Mouse (Mus musculus): ENCODE data around the gene Psmc1.

The Psmc1 gene

DNA sequence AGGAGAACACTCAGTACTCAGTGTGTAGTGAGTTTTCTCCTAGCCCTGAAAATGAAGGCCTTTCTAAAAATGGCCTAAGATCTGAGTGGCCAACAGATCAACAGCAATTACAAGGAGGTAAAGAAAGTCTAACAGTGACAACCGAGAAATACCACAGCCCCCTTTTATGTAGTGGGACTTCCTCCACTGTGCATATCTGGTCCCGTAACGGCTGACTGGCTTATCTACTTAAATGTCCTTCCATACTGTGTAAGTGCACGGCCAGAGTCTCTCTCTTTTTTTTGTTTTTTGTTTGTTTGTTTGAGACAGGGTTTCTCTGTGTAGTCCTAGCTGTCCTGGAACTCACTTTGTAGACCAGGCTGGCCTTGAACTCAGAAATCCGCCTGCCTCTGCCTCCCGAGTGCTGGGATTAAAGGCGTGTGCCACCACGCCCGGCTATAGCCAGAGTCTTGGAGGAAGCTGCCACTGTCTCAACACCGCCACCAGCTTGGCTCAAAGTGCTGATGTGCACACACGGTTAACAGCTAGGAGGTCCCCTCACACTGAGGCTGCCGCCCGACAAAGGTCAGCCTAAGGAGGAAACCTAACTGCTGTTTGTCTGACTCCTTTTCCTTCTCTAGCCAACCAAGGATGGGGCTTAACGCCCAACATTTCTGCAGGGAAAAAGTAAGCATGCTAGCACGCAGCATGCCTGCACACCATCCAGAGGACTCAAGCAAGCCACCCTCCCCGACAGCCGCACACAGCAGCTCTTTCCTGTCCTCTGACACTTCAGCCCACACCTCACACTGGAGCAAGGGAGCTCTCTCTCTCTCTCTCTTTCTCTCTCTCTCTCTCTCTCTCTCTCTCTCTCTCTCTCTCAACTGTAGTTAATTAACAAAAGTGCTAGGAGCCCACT lies 17.3 kb downstream of the Psmc1 start:
- no peak for DNase-seq

- no peak for DNase-seq
These were observed 18.0 kb downstream of the Psmc1 start for GRCm38 (mm10) chr12:100127866-100128480.

DNA sequence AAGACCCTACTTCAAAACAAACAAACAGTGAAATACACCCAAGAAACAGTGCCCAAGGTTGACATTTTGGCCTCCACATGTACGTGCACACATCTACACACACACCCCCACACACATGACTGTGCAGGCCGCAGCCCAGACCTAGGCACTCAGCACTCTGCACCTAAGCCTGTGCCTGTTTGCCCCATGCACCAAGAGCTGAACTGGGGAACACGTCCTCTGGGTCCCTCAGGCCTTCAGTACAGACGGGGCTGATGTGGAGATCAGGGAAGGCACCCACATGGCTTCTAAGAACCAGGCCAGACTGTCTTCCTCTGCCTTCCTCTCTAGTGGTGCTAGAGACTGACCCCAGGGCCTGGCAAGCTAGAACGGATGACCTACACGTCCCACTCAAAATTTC lies 18.6 kb downstream of the Psmc1 start:
- peak; percentile 5 for DNase-seq

DNA sequence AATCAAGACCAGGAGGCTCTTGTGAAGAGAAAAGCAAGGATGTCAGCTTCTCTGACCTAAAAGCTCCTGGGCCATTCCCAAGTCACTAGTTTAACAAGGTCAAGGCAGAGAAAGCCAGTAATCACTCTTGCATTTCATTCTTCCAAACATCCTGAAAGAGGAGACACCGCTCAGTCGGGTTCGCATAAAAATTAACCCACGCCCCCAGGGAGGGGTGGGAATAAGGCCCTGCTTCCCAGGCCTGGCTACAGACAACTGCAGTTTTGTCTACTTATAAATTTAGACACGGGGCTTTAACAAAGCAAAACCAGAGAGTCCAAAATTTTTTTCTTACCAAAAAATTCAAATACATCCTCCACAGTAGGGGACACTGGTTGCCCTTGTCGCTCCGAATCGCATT lies 19.0 kb downstream of the Psmc1 start:
- no peak for DNase-seq

DNA sequence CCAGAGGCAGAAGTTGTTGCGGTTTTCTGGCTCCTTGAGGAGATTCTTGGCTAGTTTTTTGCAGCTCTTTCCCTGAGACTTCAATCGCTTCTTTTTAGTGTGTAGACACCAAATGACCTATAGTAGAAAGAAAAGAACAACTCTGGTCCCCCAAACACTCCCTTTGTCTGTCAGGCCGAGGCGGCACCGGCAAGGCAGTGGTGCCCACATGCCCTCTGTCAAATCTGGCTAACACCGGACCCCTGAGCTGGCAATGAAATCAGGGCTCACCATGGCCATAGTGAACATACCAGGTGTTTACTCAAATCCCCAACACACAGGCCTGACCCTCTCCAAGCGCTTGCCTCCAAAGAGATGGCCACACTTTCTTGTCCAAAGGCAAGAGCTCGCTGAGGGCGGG lies 21.2 kb downstream of the Psmc1 start:
- no peak for DNase-seq

DNA sequence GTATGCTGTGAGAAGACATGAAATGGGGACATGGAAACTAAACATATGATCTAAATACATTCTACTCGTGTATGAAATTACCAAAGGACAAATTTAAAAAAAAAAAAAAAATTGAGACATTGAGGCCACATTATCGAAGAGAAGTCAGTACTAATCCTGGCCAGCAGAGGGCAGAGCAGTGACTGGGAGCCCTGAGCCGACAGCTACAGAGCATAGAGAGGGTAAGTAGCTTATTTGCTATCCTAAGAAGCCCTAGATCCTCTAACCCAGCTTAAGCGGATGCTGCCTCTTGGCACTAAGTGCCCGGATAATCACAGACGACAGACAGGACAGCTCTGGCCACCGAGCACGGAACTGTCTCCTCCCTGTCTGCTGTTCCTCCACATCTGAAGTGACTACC lies 21.7 kb downstream of the Psmc1 start:
- peak; percentile 71 for DNase-seq

DNA sequence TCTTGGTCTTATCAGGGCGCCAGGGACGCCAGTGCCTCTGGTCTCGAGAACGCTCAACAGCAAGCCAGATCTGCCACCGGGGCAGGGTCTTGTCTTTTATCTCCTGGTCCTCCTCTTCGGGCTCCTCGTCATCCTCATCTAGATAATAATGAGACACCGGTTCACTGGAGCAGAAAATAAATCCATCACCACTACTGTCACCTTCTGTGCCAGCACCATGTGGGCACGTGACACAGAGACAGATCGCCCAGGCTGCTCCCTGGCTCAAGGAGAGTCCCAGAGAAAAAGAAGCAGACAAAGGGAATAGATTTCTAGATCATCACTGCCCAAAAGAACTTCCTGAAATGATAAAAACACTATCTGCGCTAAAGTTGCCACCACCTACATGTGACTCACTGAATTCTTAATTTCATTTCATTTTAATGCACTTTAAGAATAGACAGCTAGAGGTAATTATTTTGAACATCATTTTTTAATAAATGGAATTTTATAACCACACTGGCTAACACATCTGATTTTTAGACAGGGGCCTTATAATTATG lies 24.5 kb downstream of the Psmc1 start:
- DNase-seq = no peak

GRCm38 (mm10) chr12:100135117-100135516 lies 25.2 kb downstream of the Psmc1 start:
- no peak for DNase-seq

GRCm38 (mm10) chr12:100142848-100143523 lies 33.0 kb downstream of the Psmc1 start:
- peak; percentile 69 for DNase-seq

DNA sequence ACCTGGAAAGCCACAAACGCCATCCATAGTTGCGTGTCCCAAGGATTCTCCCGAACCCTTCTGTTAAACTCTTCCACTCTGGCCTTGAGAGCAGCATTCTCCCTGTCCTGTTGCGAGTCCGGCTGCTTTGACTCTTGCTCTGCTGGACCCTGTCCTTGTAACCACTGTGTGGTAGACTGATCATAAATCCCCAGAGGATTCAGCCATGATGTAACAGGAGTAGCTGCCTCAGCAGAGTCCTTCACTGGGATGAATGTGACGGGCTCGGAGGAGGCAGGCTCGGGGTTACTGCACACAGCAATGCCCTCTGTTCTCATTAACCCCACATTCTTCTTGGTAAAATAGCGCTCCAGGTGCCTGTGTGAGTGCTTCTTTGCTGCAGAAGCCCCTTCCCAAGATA lies 33.8 kb downstream of the Psmc1 start:
- peak; percentile 9 for DNase-seq

- peak; percentile 20 for DNase-seq
These were observed 34.3 kb downstream of the Psmc1 start for GRCm38 (mm10) chr12:100144269-100144668.

GRCm38 (mm10) chr12:100152466-100152865 lies 42.5 kb downstream of the Psmc1 start:
- DNase-seq = no peak

DNA sequence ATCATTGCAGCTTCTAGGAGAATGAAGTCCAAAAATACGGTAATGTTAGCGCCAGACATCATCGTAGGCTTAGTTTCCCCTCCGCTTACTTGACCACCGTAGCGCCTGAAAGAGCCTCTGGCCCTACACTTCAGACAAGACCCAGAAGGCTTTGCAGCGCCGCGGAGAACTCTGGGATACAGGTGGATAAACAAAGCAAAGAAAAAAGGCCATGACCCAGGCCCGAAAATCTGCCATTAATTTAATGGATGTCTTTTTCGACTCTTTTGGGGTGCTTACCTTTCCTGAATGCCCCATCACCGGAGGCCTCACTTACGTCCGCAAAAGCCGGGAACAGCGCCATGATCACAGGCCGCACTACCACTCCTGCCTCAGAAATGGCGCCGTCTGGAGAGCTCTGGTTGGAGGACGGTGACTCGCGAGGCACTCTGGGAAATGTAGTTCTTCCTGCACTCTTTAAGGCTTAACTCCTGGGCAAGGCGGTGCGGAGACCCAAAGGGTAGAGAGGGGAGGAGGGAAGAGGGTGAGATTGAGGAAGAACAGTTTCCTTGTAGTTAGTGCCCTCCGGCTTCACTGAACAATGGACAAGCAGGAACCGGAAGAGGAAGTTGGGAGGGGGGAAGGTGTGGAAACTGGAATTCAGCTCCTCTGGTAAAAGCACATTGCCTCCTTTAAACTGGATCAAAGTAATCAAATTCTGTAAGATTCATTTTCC lies 49.5 kb downstream of the Psmc1 start, which contains the start of gene Nrde2:
TSS of gene Nrde2 (minus strand) at position 393 of the 715 bp plus-strand sequence.
- DNase-seq = peak; percentile 93

- DNase-seq = no peak
These were observed 55.1 kb downstream of the Psmc1 start for GRCm38 (mm10) chr12:100164991-100165500.

DNA sequence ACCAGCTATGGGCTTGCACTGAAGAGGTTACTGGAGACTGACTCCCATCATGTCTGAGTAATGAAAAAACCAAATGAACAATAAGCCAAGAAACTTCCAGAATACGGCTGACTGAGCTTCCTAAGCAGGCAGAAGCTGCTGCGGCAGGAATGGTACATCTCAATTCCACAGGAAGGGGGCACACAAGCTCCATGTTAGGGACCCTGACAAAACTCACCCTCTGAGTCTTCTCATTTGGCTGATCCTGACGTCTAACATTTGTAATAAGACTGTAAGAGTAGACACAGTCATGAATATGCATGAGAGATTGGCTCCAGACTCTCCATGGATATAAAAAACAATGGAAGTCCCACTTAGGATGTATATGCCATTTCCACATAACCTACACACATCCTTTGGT lies 56.2 kb downstream of the Psmc1 start:
- peak; percentile 27 for DNase-seq

DNA sequence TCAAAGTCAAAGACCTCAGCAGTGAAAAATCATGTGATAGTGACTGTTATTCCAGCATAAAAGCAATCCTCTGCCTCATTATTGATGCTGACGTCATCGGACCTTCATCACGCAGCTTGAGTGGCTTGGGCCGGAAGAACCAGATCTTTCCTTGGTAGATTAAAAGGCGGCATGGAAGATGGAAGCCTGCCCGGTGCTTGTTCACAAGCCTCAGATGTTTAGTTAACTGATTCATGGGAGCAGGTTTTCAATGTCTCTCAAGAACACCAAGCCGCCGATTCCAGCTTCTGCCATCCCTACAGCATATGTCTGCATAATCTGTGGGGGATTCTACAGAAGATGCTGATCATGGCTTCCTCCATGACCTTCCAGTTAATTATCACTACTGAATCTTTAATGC lies 57.0 kb downstream of the Psmc1 start:
- DNase-seq = no peak

DNA sequence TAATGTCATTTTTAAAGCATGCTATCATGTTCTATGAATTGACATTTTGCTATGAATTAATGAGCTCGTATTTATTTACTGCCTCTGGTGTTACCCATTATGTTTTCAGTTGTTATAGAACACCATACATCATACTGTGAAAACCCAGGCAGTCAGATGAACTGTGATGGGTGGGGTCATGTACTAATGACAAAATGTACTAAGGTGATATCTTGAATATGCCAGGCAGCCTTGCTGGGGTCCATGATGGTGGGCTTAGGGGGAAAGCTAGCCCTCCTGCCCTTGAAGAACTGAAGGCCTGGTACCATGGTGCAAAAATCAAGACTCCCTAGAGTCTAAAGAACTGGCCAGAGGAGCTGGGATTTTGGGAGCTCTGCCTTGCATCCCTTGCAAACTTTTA lies 57.5 kb downstream of the Psmc1 start:
- no peak for DNase-seq

- DNase-seq = peak; percentile 35
These were observed 58.2 kb downstream of the Psmc1 start for GRCm38 (mm10) chr12:100167931-100168871.

GRCm38 (mm10) chr12:100172481-100172880 lies 62.5 kb downstream of the Psmc1 start:
- no peak for DNase-seq
